Mouse (Mus musculus): ENCODE measurements at regions not wholly inside any gene's neighbourhood (a gene's known extent, or its start where the extent isn't known, plus 50 kb on each side); places are given as distances from the start of the nearest gene placed in this dataset.

DNA sequence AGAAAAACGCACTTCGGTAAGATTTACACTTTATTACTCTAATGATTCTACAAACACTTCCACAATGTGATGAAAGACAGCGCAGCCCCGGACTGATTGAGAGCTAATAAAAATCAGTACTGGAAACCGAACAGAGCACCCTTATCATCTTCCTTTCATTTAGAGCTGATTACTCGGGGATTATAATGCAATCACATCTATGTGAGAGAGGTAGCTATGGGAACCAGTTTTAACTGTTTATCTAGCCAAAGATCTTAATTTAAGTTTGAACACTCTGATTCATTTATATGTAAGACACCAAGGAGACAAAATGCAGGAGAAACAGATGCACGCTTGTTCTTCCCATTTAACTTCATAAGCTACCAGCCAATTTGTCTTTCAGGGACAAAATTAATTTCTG, 124.1 kb upstream of the Lmo4 start:
- no peak for TF ChIP-seq POLR2A (IDR thresholded peaks at IDR 0.05; ENCODE audit: low read depth, low read length)
- TF ChIP-seq CTCF (IDR thresholded peaks at IDR 0.05; ENCODE audit: borderline replicate concordance, insufficient read depth, low read length): no peak
